Mouse (Mus musculus): ENCODE results near the gene Mllt1. TPM values are rescaled to one million over a fixed set of nuclear protein-coding genes. Genes with fewer than 3 reads are reported as not detected.

Mllt1 gene
- polyA plus RNA-seq (2012; rRNA removed) = 134 and 135 TPM in 2 replicates

- no peaks in the 10 kb centered on the region for H3K27me3 ChIP-seq (ENCODE audit: control insufficient read depth, insufficient read depth, low read length)
- H3K4me1 ChIP-seq (replicated peaks; ENCODE audit: control insufficient read depth, insufficient read depth, low read length) = peaks cover 16% of the 10 kb centered on the region
- H3K4me3 ChIP-seq (ENCODE audit: control insufficient read depth, insufficient read depth, low read length) = peak within 1 kb of the TSS; percentile 88
- TF ChIP-seq CTCF (IDR thresholded peaks at IDR 0.05; ENCODE audit: borderline replicate concordance, control insufficient read depth, extremely low read depth, insufficient read depth, low read length, poor library complexity) = 0 out of 2 replicates have a peak, but pooled peaks have one; percentile 55
- peak; percentile 58; the same call in 1 of the 2 replicates for TF ChIP-seq POLR2A (IDR thresholded peaks at IDR 0.05; ENCODE audit: control insufficient read depth, extremely low read depth, insufficient read depth, low read length, poor library complexity)
- peak; percentile 100 for DNase-seq
- H3K27ac ChIP-seq (ENCODE audit: control insufficient read depth, insufficient read depth, low read length) = no peak within 1 kb of the TSS
- 7% methylated on average over 76 of the region's 76 CpGs for WGBS
- H3K36me3 ChIP-seq (ENCODE audit: control insufficient read depth, insufficient read depth, low read length) = no peaks in the 10 kb centered on the region
Measured at GRCm38 (mm10) chr17:56935363-56936131, at the start of gene Mllt1. TSS of gene Mllt1 (minus strand) at chr17:56935415.

GRCm38 (mm10) chr17:56984886-56985285 lies 49.7 kb upstream of the Mllt1 start:
- 75% methylated on average over 9 of the region's 9 CpGs for WGBS
- Histone ChIP-seq H3K4me1 (replicated peaks; ENCODE audit: control insufficient read depth, insufficient read depth, low read length) (no peaks in the 10 kb centered on the region), H3K27me3 (ENCODE audit: control insufficient read depth, insufficient read depth, low read length) (no peaks in the 10 kb centered on the region), H3K36me3 (ENCODE audit: control insufficient read depth, insufficient read depth, low read length) (no peaks in the 10 kb centered on the region), H3K27ac (ENCODE audit: control insufficient read depth, insufficient read depth, low read length) (no peak overlapping the region), H3K4me3 (ENCODE audit: control insufficient read depth, insufficient read depth, low read length) (no peak overlapping the region)
- TF ChIP-seq POLR2A (IDR thresholded peaks at IDR 0.05; ENCODE audit: control insufficient read depth, extremely low read depth, insufficient read depth, low read length, poor library complexity) (no peak), CTCF (IDR thresholded peaks at IDR 0.05; ENCODE audit: borderline replicate concordance, control insufficient read depth, extremely low read depth, insufficient read depth, low read length, poor library complexity) (no peak)
- DNase-seq = no peak

- no peak for DNase-seq
- 93% methylated on average over 5 of the region's 5 CpGs for WGBS
- no peak within 1 kb of the TSS for H3K27ac ChIP-seq (ENCODE audit: control insufficient read depth, insufficient read depth, low read length)
- H3K4me1 ChIP-seq (replicated peaks; ENCODE audit: control insufficient read depth, insufficient read depth, low read length) = no peaks in the 10 kb centered on the region
- no peaks in the 10 kb centered on the region for H3K36me3 ChIP-seq (ENCODE audit: control insufficient read depth, insufficient read depth, low read length)
- H3K4me3 ChIP-seq (ENCODE audit: control insufficient read depth, insufficient read depth, low read length) = no peak within 1 kb of the TSS
- no peaks in the 10 kb centered on the region for H3K27me3 ChIP-seq (ENCODE audit: control insufficient read depth, insufficient read depth, low read length)
- TF ChIP-seq CTCF (IDR thresholded peaks at IDR 0.05; ENCODE audit: borderline replicate concordance, control insufficient read depth, extremely low read depth, insufficient read depth, low read length, poor library complexity) (no peak), POLR2A (IDR thresholded peaks at IDR 0.05; ENCODE audit: control insufficient read depth, extremely low read depth, insufficient read depth, low read length, poor library complexity) (no peak)
Measured at GRCm38 (mm10) chr17:56982013-56982412, 46.8 kb upstream of the Mllt1 start, which contains the start of gene Acer1. TSS of gene Acer1 (minus strand) at chr17:56982126.

GRCm38 (mm10) chr17:56981049-56981448 lies 45.8 kb upstream of the Mllt1 start:
- Histone ChIP-seq H3K4me1 (replicated peaks; ENCODE audit: control insufficient read depth, insufficient read depth, low read length) (no peaks in the 10 kb centered on the region), H3K4me3 (ENCODE audit: control insufficient read depth, insufficient read depth, low read length) (no peak overlapping the region), H3K27ac (ENCODE audit: control insufficient read depth, insufficient read depth, low read length) (no peak overlapping the region), H3K27me3 (ENCODE audit: control insufficient read depth, insufficient read depth, low read length) (no peaks in the 10 kb centered on the region), H3K36me3 (ENCODE audit: control insufficient read depth, insufficient read depth, low read length) (no peaks in the 10 kb centered on the region)
- DNase-seq = no peak
- TF ChIP-seq POLR2A (IDR thresholded peaks at IDR 0.05; ENCODE audit: control insufficient read depth, extremely low read depth, insufficient read depth, low read length, poor library complexity) (no peak), CTCF (IDR thresholded peaks at IDR 0.05; ENCODE audit: borderline replicate concordance, control insufficient read depth, extremely low read depth, insufficient read depth, low read length, poor library complexity) (no peak)
- 82% methylated on average over 7 of the region's 7 CpGs for WGBS

GRCm38 (mm10) chr17:56979524-56979923 lies 44.3 kb upstream of the Mllt1 start:
- TF ChIP-seq POLR2A (IDR thresholded peaks at IDR 0.05; ENCODE audit: control insufficient read depth, extremely low read depth, insufficient read depth, low read length, poor library complexity) (no peak), CTCF (IDR thresholded peaks at IDR 0.05; ENCODE audit: borderline replicate concordance, control insufficient read depth, extremely low read depth, insufficient read depth, low read length, poor library complexity) (no peak)
- no peak for DNase-seq
- H3K4me3 ChIP-seq (ENCODE audit: control insufficient read depth, insufficient read depth, low read length) = no peak overlapping the region
- H3K36me3 ChIP-seq (ENCODE audit: control insufficient read depth, insufficient read depth, low read length) = no peaks in the 10 kb centered on the region
- WGBS = 36% methylated on average over 8 of the region's 8 CpGs
- H3K27ac ChIP-seq (ENCODE audit: control insufficient read depth, insufficient read depth, low read length) = no peak overlapping the region
- no peaks in the 10 kb centered on the region for H3K27me3 ChIP-seq (ENCODE audit: control insufficient read depth, insufficient read depth, low read length)
- no peaks in the 10 kb centered on the region for H3K4me1 ChIP-seq (replicated peaks; ENCODE audit: control insufficient read depth, insufficient read depth, low read length)

- WGBS = 89% methylated on average over 8 of the region's 8 CpGs
- H3K27me3 ChIP-seq (ENCODE audit: control insufficient read depth, insufficient read depth, low read length) = no peaks in the 10 kb centered on the region
- no peak overlapping the region for H3K4me3 ChIP-seq (ENCODE audit: control insufficient read depth, insufficient read depth, low read length)
- no peaks in the 10 kb centered on the region for H3K36me3 ChIP-seq (ENCODE audit: control insufficient read depth, insufficient read depth, low read length)
- no peak overlapping the region for H3K27ac ChIP-seq (ENCODE audit: control insufficient read depth, insufficient read depth, low read length)
- DNase-seq = no peak
- no peaks in the 10 kb centered on the region for H3K4me1 ChIP-seq (replicated peaks; ENCODE audit: control insufficient read depth, insufficient read depth, low read length)
- TF ChIP-seq POLR2A (IDR thresholded peaks at IDR 0.05; ENCODE audit: control insufficient read depth, extremely low read depth, insufficient read depth, low read length, poor library complexity) = no peak
- TF ChIP-seq CTCF (IDR thresholded peaks at IDR 0.05; ENCODE audit: borderline replicate concordance, control insufficient read depth, extremely low read depth, insufficient read depth, low read length, poor library complexity) = no peak
Measured at GRCm38 (mm10) chr17:56976531-56977390, 41.5 kb upstream of the Mllt1 start.
